In the genomic region with DNA sequence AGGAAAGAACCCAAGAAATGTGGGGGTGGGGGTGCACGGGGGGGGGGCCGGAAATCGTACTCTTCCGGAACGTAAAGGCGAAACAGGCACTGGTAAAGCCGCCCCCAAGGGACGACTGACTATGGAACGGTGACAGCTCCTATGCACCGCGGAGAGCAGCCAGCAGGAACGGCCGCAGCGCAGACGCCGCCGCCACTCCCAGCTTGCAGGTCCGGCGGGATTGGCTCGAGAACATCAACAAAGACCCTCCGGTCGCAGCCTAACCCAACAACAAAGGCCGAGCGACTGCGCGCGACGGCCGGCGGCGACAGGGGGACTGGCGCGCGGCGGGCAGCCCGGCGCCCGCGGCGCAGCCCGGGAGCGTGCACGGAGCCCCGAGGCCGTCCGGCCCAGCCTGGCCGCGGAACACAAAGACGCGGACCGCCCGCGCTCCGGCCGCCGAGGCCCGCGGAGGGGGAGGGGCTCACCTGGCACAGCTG, we compare ENCODE assay signal across 8 mouse cellular contexts. TPM values are rescaled to one million over a fixed set of nuclear protein-coding genes. Genes with fewer than 3 reads are reported as not detected.
DNase-seq lines count a peak whose midpoint lies in the region; ATAC-seq lines count a peak whose summit lies in the region.

No protein-coding gene starts in this region.

- peak overlapping the region; percentile 99 for H3K9ac ChIP-seq in heart, embryonic 13.5 days

- H3K4me3 ChIP-seq in heart, embryonic 13.5 days: peak overlapping the region; percentile 98

- H3K4me2 ChIP-seq in heart, embryonic 13.5 days: peak overlapping the region; percentile 88

- H3K4me1 ChIP-seq in heart, embryonic 13.5 days: peaks cover 39% of the 10 kb centered on the region

- peak overlapping the region; percentile 99 for H3K27ac ChIP-seq in heart, embryonic 13.5 days (replicated peaks)

- DNase-seq in A20 (ENCODE audit: low read depth, low spot score) (peak; percentile 73), ES-CJ7 (ENCODE audit: low read depth, low spot score) (peak; percentile 57)
- peak; percentile 30 for DNase-seq in embryo, embryonic 11.5 days (ENCODE audit: low read depth, low spot score)
- DNase-seq in left cerebral cortex, adult 11 months (ENCODE audit: low spot score): peak; percentile 38
- peak; percentile 59 for DNase-seq in lung, postnatal 36 days
- peak; percentile 72 to 79 for DNase-seq in right cerebral cortex, postnatal 10 days (ENCODE audit: low spot score in 2 of 2)

- under 1% methylated on average over 38 of the region's 58 CpGs for WGBS in heart, embryonic 13.5 days

- no peaks in the 10 kb centered on the region for H3K27me3 ChIP-seq in heart, embryonic 13.5 days (replicated peaks)

- peak; percentile 49 for ATAC-seq in heart, embryonic 13.5 days (ENCODE audit: extremely low read depth, insufficient number of reproducible peaks, low FRiP score, low TSS enrichment)
- no peak for ATAC-seq in megakaryocyte-erythroid progenitor cell, adult 5-6 weeks (replicated peaks; ENCODE audit: low FRiP score, low TSS enrichment, poor library complexity, severe bottlenecking)

- H3K36me3 ChIP-seq in heart, embryonic 13.5 days: peaks cover 19% of the 10 kb centered on the region

- H3K9me3 ChIP-seq in heart, embryonic 13.5 days: no peaks in the 10 kb centered on the region

RNA-seq across cellular contexts. Expression of gene Zfp292, which starts 0.4 kb away (rescaled TPM):
- 11.3 and 12.2 TPM in 2 replicates for polyA plus RNA-seq in heart, embryonic 13.5 days (2015; fragmentation: Nextera tagmentation; extraction: Ambion mirVana)
- total RNA-seq in megakaryocyte-erythroid progenitor cell, adult 5-6 weeks (2014; fragmentation: Nextera tagmentation): 25.4 and 35.3 TPM in 2 replicates
- 21.8 and 37.4 TPM in 2 replicates for total RNA-seq in megakaryocyte-erythroid progenitor cell, adult 5-6 weeks (2017)

RNA-seq across cellular contexts. Expression of gene Cga, which starts 11.2 kb away (rescaled TPM):
- polyA plus RNA-seq in heart, embryonic 13.5 days (2015; fragmentation: Nextera tagmentation; extraction: Ambion mirVana): not detected in 2 replicates
- 2.5 TPM in 1 of 2 replicates, not detected in the other for total RNA-seq in megakaryocyte-erythroid progenitor cell, adult 5-6 weeks (2014; fragmentation: Nextera tagmentation)
- not detected in 2 replicates for total RNA-seq in megakaryocyte-erythroid progenitor cell, adult 5-6 weeks (2017)
